Mouse (Mus musculus) lung, embryonic 15.5 days (tissue): ENCODE measurements around the gene Scyl2. TPM values are rescaled to one million over a fixed set of nuclear protein-coding genes. Genes with fewer than 3 reads are reported as not detected.

ENCODE experiments used
- ATAC-seq: fragments of 200-750 bp; cut with Nextera tagmentation; 2 replicates; pipeline ENCODE4 v1.8.0; 2017; ENCODE audit warnings: moderate number of reproducible peaks, borderline replicate concordance; ENCODE audit not compliant: low FRiP score, low TSS enrichment; ENCODE audit errors: extremely low read depth
- H3K27ac ChIP-seq: fragments of 300-500 bp; sonication (generic); 2 replicates; pipeline ENCODE4 v1.5.1; 2015; ENCODE audit warnings: moderate library complexity, mild to moderate bottlenecking, inconsistent platforms
- H3K27me3 ChIP-seq: fragments of 300-500 bp; sonication (generic); 2 replicates; pipeline ENCODE4 v1.6.1; 2015; ENCODE audit warnings: inconsistent platforms
- H3K36me3 ChIP-seq: fragments of 300-500 bp; sonication (generic); 2 replicates; pipeline ENCODE4 v1.6.1; 2015; ENCODE audit warnings: inconsistent platforms
- H3K4me1 ChIP-seq: fragments of 300-500 bp; sonication (generic); 2 replicates; pipeline ENCODE4 v1.6.1; 2015; ENCODE audit warnings: inconsistent platforms
- H3K4me2 ChIP-seq: fragments of 300-500 bp; sonication (generic); 2 replicates; pipeline ENCODE4 v1.6.1; 2015; ENCODE audit warnings: inconsistent platforms, mild to moderate bottlenecking, moderate library complexity
- H3K4me3 ChIP-seq: fragments of 300-500 bp; sonication (generic); 2 replicates; pipeline ENCODE4 v1.5.1; 2015; ENCODE audit warnings: mild to moderate bottlenecking, inconsistent platforms
- H3K9ac ChIP-seq: fragments of 300-500 bp; sonication (generic); 2 replicates; pipeline ENCODE4 v1.6.1; 2015; ENCODE audit warnings: inconsistent platforms
- H3K9me3 ChIP-seq: fragments of 300-500 bp; sonication (generic); 2 replicates; pipeline ENCODE4 v1.6.1; 2016; ENCODE audit warnings: inconsistent platforms
- WGBS: fragments of 180-500 bp; shearing (Covaris S2); methylation state at CpG from one replicate; pipeline ENCODE4 v1.1.7; 2015; 5-methylcytosine and 5-hydroxymethylcytosine counted together
- polyA plus RNA-seq: library from polyadenylated mRNA; unstranded; fragments of >200 nt; fragmentation: Nextera tagmentation; extraction: Ambion mirVana; gene quantifications from 2 replicates; pipeline ENCODE4 v1.2.1, GENCODE M21; 2015

Gene Scyl2
- polyA plus RNA-seq, 1 experiment from 2014 or later, result 7.8 TPM

GRCm38 (mm10) chr10:89589877-89590276, 96.2 kb downstream of the Scyl2 start:
- H3K4me1 ChIP-seq, result no peaks in the 10 kb centered on the region
- WGBS, result 89% methylated on average over 1 of the region's 1 CpGs
- H3K27me3 ChIP-seq, result no peaks in the 10 kb centered on the region
- no peak overlapping the region for H3K4me3 ChIP-seq
- no peak overlapping the region for H3K27ac ChIP-seq
- no peak overlapping the region for H3K4me2 ChIP-seq
- H3K9me3 ChIP-seq, result no peaks in the 10 kb centered on the region
- no peak overlapping the region for H3K9ac ChIP-seq
- H3K36me3 ChIP-seq, result no peaks in the 10 kb centered on the region
- no peak for ATAC-seq

Other genes starting within 250 kb of the Scyl2 start
- gene Gas2l3, start 242.3 kb downstream of the Scyl2 start, polyA plus RNA-seq, result 20.7 and 22.0 TPM in 2 replicates
- gene Nr1h4, start 152.7 kb downstream of the Scyl2 start, polyA plus RNA-seq, result 0.16 and 0.30 TPM in 2 replicates
- 0.09 TPM in 1 of 2 replicates, not detected in the other for gene Slc17a8, start 65.0 kb downstream of the Scyl2 start, polyA plus RNA-seq
- gene Actr6, start 46.0 kb upstream of the Scyl2 start, polyA plus RNA-seq, result 31.7 and 34.1 TPM in 2 replicates
- 26.3 and 28.3 TPM in 2 replicates for gene Uhrf1bp1l, start 58.7 kb upstream of the Scyl2 start, polyA plus RNA-seq
- 0.47 and 0.93 TPM in 2 replicates for gene Anks1b, start 187.2 kb upstream of the Scyl2 start, polyA plus RNA-seq